Mouse (Mus musculus) neural tube, embryonic 14.5 days (tissue): ENCODE data around the gene C4bp. TPM values are rescaled to one million over a fixed set of nuclear protein-coding genes. Genes with fewer than 3 reads are reported as not detected.

Experiments
- ATAC-seq: fragments of 200-750 bp; cut with Nextera tagmentation; 2 replicates; pipeline ENCODE4 v1.8.0; 2017; ENCODE audit warnings: low read depth, mild to moderate bottlenecking, moderate TSS enrichment, moderate library complexity
- H3K27ac ChIP-seq: fragments of 300-500 bp; sonication (generic); 2 replicates; pipeline ENCODE4 v1.5.1; 2014; ENCODE audit warnings: low read depth, mild to moderate bottlenecking, control low read depth, low read length, moderate library complexity, mixed read lengths
- H3K27me3 ChIP-seq: fragments of 300-500 bp; sonication (generic); 2 replicates; pipeline ENCODE4 v1.6.1; 2014; ENCODE audit warnings: low read length; ENCODE audit not compliant: control insufficient read depth, insufficient read depth
- H3K36me3 ChIP-seq: fragments of 300-500 bp; sonication (generic); 2 replicates; pipeline ENCODE4 v1.6.1; 2014; ENCODE audit warnings: low read length, mixed read lengths; ENCODE audit not compliant: control insufficient read depth, insufficient read depth
- H3K4me1 ChIP-seq: fragments of 300-500 bp; sonication (generic); 2 replicates; pipeline ENCODE4 v1.6.1; 2014; ENCODE audit warnings: low read length; ENCODE audit not compliant: control insufficient read depth, insufficient read depth
- H3K4me2 ChIP-seq: fragments of 300-500 bp; sonication (generic); 2 replicates; pipeline ENCODE4 v1.6.1; 2014; ENCODE audit warnings: mild to moderate bottlenecking, low read depth, low read length, control low read depth
- H3K4me3 ChIP-seq: fragments of 300-500 bp; sonication (generic); 2 replicates; pipeline ENCODE4 v1.5.1; 2014; ENCODE audit warnings: low read depth, low read length, control low read depth, mixed read lengths
- H3K9ac ChIP-seq: fragments of 300-500 bp; sonication (generic); replicated peaks from 2 replicates; pipeline ENCODE4 v1.6.1; 2014; ENCODE audit warnings: low read depth, mild to moderate bottlenecking, control low read depth, low read length, mixed read lengths
- H3K9me3 ChIP-seq: fragments of 300-500 bp; sonication (generic); 2 replicates; pipeline ENCODE4 v1.6.1; 2016; ENCODE audit warnings: low read length; ENCODE audit not compliant: control insufficient read depth
- whole genome bisulfite sequencing: fragments of 180-500 bp; shearing (Covaris S2); extraction: QIAGEN DNeasy Blood & Tissue Kit; methylation state at CpG from one replicate; pipeline ENCODE4 v1.1.7; 2014; 5-methylcytosine and 5-hydroxymethylcytosine counted together
- polyA plus RNA-seq: library from polyadenylated mRNA; unstranded; fragments of >200 nt; fragmentation: Nextera tagmentation; extraction: Ambion mirVana; gene quantifications from 2 replicates; pipeline ENCODE4 v1.2.1, GENCODE M21; 2014

The C4bp gene
- polyA plus RNA-seq, 1 experiment from 2014 or later, result not detected

DNA sequence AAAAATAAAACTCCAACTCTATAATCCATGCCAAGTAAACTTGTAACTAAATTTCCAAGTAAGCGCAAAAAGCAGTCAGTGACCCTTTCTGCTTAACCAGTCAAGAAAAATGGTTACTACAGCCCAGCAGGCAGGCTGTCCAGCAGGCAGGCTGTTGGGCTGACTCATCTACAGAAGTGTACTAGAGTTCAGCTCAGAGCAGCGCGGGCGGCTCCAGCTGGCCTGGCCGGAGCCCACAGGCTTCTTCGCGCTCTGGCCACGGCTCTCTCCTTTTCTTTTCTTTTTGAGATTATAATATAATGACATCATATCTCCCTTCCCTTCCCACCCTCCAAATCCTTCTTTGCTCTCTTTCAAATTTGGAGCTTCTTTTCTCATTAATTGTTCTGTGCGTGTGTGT lies 72.8 kb downstream of the C4bp start:
- no peak for ATAC-seq
- no peaks in the 10 kb centered on the region for H3K4me1 ChIP-seq
- H3K36me3 ChIP-seq, result no peaks in the 10 kb centered on the region
- H3K9ac ChIP-seq, result no peak overlapping the region
- H3K4me3 ChIP-seq, result no peak overlapping the region
- no peaks in the 10 kb centered on the region for H3K9me3 ChIP-seq
- no peaks in the 10 kb centered on the region for H3K27me3 ChIP-seq
- 94% methylated on average over 9 of the region's 9 CpGs for WGBS
- H3K4me2 ChIP-seq, result no peak overlapping the region
- no peak overlapping the region for H3K27ac ChIP-seq

Other genes with a start within 250 kb of the C4bp start
- gene Cd55b, start 238.6 kb downstream of the C4bp start, polyA plus RNA-seq, result not detected in 2 replicates
- gene Cd55, start 198.9 kb downstream of the C4bp start, polyA plus RNA-seq, result 9.1 and 12.7 TPM in 2 replicates
- not detected in 2 replicates for gene Zp3r, start 32.0 kb downstream of the C4bp start, polyA plus RNA-seq
- not detected in 2 replicates for gene Gm29427, start 54.2 kb upstream of the C4bp start, polyA plus RNA-seq
- 16.2 and 18.4 TPM in 2 replicates for gene Yod1, start 55.7 kb upstream of the C4bp start, polyA plus RNA-seq
- 24.3 and 25.6 TPM in 2 replicates for gene Pfkfb2, start 67.6 kb upstream of the C4bp start, polyA plus RNA-seq
- 0.61 and 0.90 TPM in 2 replicates for gene AA986860, start 70.3 kb upstream of the C4bp start, polyA plus RNA-seq
- not detected in 2 replicates for gene Fcamr, start 139.3 kb upstream of the C4bp start, polyA plus RNA-seq
- not detected in 2 replicates for gene Pigr, start 165.1 kb upstream of the C4bp start, polyA plus RNA-seq
- 1.5 and 1.7 TPM in 2 replicates for gene Fcmr, start 204.0 kb upstream of the C4bp start, polyA plus RNA-seq
- not detected in 2 replicates for gene Il24, start 225.8 kb upstream of the C4bp start, polyA plus RNA-seq
- gene Il20, start 249.8 kb upstream of the C4bp start, polyA plus RNA-seq, result not detected in 2 replicates